Mouse (Mus musculus) large intestine, adult 2 months (tissue): ENCODE results near the gene Col4a1. TPM values are rescaled to one million over a fixed set of nuclear protein-coding genes. Genes with fewer than 3 reads are reported as not detected.

Experiments
- DNase-seq: peaks from one replicate; pipeline ENCODE4 v3.0.0-alpha.2; 2012; ENCODE audit warnings: low read depth, low spot score
- WGBS: fragments of 180-500 bp; shearing (Covaris S2); methylation state at CpG from one replicate; pipeline ENCODE4 v1.1.7; 2018; 5-methylcytosine and 5-hydroxymethylcytosine counted together
- polyA plus RNA-seq: library from polyadenylated mRNA; depleted of rRNA; stranded (reverse); fragments of >200 nt; gene quantifications from 2 replicates; pipeline ENCODE4 v1.2.3, GENCODE M21; 2012

Col4a1 gene
- polyA plus RNA-seq, 1 experiment: 75.3 TPM

- no peak for DNase-seq
- 58% methylated on average over 3 of the region's 3 CpGs for WGBS
Measured at GRCm38 (mm10) chr8:11277602-11278051, 35.0 kb downstream of the Col4a1 start.

DNA sequence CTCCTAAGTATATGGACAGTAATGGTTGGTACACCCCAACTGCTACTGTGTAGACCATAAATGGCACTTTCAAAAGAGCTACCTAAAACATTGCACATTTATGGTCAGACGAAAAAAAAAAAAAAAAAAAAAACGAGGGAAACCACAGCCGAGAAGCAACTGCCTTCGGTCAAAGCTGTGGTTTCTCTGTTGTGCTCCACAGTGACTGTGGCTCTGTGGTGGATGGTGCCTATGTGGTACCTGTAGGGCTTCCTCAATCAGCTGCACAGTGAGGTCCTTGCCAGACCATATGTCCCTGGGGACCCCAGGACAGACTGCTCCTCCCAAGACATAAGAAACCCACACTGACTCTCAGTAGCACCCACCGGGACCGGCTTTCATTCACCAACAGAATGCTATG, 36.3 kb downstream of the Col4a1 start:
- 54% methylated on average over 6 of the region's 6 CpGs for WGBS

GRCm38 (mm10) chr8:11274415-11274814, 38.2 kb downstream of the Col4a1 start:
- no peak for DNase-seq
- whole genome bisulfite sequencing: 79% methylated on average over 7 of the region's 7 CpGs

More for the DNA sequence above, 36.3 kb downstream of the Col4a1 start:
- DNase-seq: no peak

DNA sequence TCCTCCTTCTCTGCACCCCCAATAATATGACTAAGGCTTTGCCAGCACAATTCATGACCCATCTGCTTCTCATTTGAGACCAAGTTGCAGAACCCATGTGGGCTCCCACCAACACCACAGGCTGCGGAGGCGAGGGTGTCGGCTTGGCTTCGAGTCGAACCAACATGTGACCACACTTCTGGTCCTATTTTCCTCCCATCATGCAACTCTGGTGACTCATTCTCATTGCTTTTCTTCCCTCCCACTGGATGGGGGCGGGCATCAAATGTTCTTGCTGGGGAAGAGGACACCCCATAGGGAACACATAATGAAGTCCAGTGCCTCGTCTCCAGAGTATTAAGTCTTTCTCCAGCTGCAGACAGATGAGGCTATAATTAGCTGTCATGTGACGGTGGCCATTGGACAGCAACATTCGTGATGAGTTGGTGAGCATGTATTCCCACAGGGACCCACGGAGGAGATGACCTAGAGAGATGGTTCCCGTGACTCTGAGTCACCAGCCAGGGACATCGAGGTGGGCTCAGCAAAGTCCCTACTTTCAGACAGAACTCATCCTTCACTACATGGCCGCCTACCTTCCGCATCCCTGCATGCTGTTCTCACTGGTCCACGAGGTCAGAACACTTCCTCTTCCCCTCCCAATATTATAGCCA, 39.0 kb downstream of the Col4a1 start:
- DNase-seq: no peak
- WGBS: 77% methylated on average over 15 of the region's 15 CpGs

GRCm38 (mm10) chr8:11272205-11272604, 40.4 kb downstream of the Col4a1 start:
- 77% methylated on average over 6 of the region's 6 CpGs for WGBS
- no peak for DNase-seq

DNA sequence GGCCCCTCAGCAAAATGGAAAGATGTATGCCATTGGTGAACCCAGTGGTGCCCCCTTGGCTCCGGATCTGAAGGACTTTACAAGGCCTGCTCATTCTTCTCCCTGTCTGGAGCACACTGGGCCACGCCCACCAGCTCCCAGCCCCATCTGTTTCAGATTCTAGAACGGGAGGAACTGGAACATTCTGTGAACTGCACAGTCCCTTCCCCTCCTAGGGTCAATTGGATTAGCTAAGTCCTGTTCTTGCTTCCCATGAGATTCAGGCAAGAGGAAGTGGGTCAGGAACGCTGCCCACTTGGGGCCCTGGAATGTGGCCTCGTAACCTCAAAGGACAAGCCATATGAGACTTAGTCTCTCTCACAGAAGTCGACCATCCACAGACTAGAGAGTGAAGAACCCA, 41.8 kb downstream of the Col4a1 start:
- no peak for DNase-seq
- WGBS: 49% methylated on average over 6 of the region's 6 CpGs

- WGBS: 51% methylated on average over 6 of the region's 6 CpGs
Measured at GRCm38 (mm10) chr8:11268753-11269152, 43.9 kb downstream of the Col4a1 start.

GRCm38 (mm10) chr8:11266471-11266870, 46.2 kb downstream of the Col4a1 start:
- WGBS: 90% methylated on average over 2 of the region's 2 CpGs
- no peak for DNase-seq

More at GRCm38 (mm10) chr8:11268753-11269152, 43.9 kb downstream of the Col4a1 start:
- DNase-seq: no peak

- 73% methylated on average over 3 of the region's 3 CpGs for WGBS
- no peak for DNase-seq
Measured at GRCm38 (mm10) chr8:11265971-11266370, 46.7 kb downstream of the Col4a1 start.

- WGBS: 58% methylated on average over 6 of the region's 6 CpGs
- no peak for DNase-seq
Measured at GRCm38 (mm10) chr8:11263848-11264247, 48.8 kb downstream of the Col4a1 start.

GRCm38 (mm10) chr8:11262031-11262735, 50.4 kb downstream of the Col4a1 start:
- 66% methylated on average over 15 of the region's 15 CpGs for WGBS

GRCm38 (mm10) chr8:11259832-11260615, 52.6 kb downstream of the Col4a1 start:
- DNase-seq: no peak
- WGBS: 9% methylated on average over 10 of the region's 10 CpGs

More at GRCm38 (mm10) chr8:11262031-11262735, 50.4 kb downstream of the Col4a1 start:
- no peak for DNase-seq

GRCm38 (mm10) chr8:11258517-11259136, 54.0 kb downstream of the Col4a1 start:
- no peak for DNase-seq
- WGBS: 50% methylated on average over 2 of the region's 2 CpGs

DNA sequence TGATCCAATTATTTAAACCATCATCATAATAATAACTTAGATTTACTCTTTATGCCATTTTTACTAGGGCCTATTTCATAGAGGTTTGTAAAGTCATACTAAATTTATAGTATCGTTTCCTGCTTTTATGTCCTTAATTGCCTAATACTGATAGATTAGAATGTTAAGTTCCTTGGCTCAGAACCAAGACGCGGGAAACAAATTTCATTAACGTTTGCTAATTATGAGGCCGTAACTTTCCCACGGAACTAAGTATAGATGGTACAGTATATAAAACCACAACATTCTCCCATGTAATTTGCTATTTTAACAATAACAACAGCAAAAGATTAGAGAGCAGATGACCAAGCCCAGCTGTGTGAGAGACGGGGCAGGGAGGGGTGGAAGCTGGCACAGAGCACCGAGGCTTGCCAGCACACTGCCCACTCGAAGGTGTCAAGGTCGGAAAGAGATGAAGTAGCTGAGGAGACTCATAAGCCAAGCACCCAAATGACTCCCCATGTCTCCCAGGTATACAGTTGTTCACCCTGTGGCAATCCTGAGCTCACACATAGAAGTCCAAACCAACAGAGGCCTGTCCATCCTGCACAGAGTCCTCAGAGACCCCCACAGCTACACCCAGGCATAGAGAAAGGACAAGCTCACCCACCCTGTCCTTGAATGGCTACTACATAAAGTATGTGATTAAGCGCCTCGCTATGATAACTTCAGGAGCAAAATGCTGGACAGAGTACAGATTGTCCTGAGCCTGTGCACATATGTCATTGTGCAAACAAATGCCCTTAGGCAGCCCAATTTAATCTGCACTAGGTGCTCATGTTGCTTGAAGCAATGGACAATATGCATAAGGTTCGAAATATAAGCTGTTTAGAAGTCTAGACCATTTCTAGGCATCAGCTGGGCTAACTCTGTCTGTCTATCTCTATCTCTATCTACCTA, 55.3 kb downstream of the Col4a1 start:
- DNase-seq: no peak
- WGBS: 66% methylated on average over 13 of the region's 13 CpGs

- DNase-seq: no peak
- WGBS: 75% methylated on average over 7 of the region's 7 CpGs
Measured at GRCm38 (mm10) chr8:11256405-11256804, 56.2 kb downstream of the Col4a1 start.

DNA sequence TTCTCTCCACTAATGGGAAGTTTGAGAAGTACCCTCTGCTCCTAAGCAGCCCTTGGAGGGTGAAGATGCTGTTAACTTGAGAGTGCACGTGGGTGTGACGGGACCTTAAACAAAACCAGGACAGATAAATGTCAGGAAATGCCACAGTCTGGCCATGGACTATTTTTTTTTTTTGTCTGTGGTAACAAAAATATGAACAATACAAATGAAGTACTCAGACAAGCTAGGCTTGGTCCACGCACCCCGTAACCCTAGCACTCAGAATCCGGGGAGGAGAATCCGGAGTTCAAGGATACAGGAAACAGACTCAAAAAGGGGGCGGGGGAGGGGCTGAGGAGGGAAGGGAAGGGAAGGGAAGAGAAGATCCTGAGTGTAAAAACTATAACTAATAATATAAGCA, 56.9 kb downstream of the Col4a1 start:
- 60% methylated on average over 7 of the region's 7 CpGs for WGBS
- DNase-seq: no peak

DNA sequence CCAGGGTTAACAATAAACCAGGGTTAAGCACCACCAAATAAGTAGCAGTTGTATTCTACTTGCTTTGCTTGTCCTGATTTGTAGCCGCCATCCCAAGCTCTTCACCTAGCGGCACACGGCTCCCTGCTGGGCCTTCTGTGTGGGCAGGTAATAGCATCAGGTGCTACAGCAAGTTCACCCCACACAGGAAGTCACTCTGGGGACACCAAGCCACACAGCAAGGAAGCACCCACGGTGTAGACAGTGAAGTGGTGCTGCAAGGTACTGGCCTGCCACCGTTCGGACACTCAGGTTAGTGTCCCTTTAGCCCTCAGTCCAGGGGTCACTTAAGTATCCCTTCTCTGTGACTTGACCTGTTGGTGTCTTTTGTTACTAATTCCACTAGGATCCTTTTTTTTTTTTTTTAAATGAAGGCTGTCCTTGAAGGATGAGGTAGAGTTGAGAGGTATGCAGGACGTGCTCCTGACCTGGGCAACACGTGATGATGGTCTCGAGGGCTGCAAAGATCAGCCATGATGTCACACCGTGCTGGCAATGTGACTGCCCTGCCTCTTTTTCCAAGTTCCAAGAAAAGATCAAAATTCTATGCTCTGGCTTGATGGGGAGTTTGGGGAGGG, 57.6 kb downstream of the Col4a1 start:
- no peak for DNase-seq
- WGBS: 77% methylated on average over 10 of the region's 10 CpGs

GRCm38 (mm10) chr8:11254510-11254909, 58.1 kb downstream of the Col4a1 start:
- no peak for DNase-seq
- WGBS: 59% methylated on average over 2 of the region's 2 CpGs
